Mouse (Mus musculus) gastrocnemius, postnatal 14 days (tissue): ENCODE data around the gene Elfn1. TPM values are rescaled to one million over a fixed set of nuclear protein-coding genes. Genes with fewer than 3 reads are reported as not detected.

ENCODE experiments used
- DNase-seq: peaks from one replicate; pipeline ENCODE4 v3.0.0; 2021; ENCODE audit warnings: mixed read lengths
- intact Hi-C: fragments of 180-260 bp; cut with DNase I; formaldehyde crosslinking; loops from one replicate; pipeline ENCODE4 v1.15.1; 2025; ENCODE audit warnings: low total_unique reads
- long read RNA-seq, 2 experiments: library from polyadenylated mRNA; stranded (forward); transcript quantifications; one replicate each; pipeline ENCODE4 v2.0.0; 2021
- total RNA-seq, 2 experiments: library from RNA; stranded (reverse); gene quantifications; 2 replicates each; pipeline ENCODE4 v1.2.3; 2021

Gene Elfn1
- total RNA-seq = under 1 TPM; 0.09 to 0.25 TPM
- long read RNA-seq, experiment 1 = 0 reads
- long read RNA-seq, experiment 2 = 0 reads

DNA sequence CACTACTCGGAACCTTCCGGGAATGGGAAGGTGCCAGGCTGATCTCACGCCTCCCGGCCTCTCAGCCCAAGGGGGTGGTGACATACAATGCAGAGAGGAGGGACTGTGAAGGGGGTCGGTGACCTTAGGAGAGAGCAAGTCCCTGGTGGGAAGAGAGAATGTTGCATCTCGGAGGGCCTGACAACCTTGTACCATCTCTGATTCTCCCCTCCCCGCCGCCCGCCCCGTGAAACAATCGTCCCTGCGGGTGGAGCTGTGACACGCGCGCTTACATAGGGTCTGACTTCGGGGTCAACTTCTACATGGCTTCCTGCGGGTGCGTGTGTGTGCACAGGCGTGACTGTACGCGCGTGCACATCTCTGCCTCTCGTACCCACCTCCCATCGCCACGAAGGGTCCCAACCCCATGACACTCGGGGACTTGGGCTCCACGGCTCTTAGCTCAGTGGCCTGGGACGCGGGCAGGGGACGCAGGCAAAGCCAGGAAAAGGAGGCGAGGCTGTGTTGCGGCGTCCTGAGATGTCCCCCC, at the start of gene Elfn1:
Gene Elfn1, plus strand, starts transcription at position 230 of the 529 bp plus-strand sequence.
- DNase-seq = no peak
- intact Hi-C loops = loop anchor here (5.0 kb wide), 1 partner anchor 235 kb away; no protein-coding TSS in a partner anchor

DNA sequence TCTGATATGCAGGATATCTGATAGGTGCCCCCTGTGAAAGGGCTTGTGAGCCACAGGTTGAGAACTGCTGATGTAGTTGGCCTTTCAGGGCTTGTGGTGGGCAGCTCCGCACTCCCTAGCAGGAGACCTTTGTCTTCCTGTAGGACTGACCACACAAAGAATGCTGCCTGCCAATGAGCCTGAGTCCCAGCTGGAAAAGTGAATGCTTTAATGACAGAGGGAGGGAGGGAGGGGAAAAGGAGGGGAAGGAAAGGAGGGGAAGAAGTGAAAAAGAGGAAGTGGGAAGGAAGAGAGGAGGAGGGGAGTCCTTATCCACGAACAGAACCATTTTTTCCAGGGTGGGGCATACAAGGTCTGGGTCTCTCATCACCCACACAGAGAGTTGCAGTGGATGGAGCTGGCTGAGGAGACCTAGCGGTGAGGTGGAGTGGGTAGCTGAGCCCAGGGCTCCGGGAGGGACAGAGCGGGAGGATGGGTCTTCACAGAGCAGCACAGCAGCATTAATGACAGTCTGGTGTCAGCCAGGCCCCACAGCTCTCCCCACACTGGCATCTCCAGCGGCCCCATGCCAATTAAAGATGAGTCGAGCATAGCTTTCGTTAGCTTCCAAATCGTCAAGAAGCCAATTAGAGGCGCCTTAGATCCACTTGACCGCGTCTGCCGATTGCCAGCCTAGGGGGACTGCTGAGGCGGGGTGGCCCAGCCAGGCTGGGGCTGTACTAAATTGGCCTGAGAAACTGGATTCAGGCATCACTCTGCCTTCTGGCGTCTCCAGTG, 47.2 kb upstream of the Elfn1 start:
- intact Hi-C loops = no loop called here
- DNase-seq = no peak

DNA sequence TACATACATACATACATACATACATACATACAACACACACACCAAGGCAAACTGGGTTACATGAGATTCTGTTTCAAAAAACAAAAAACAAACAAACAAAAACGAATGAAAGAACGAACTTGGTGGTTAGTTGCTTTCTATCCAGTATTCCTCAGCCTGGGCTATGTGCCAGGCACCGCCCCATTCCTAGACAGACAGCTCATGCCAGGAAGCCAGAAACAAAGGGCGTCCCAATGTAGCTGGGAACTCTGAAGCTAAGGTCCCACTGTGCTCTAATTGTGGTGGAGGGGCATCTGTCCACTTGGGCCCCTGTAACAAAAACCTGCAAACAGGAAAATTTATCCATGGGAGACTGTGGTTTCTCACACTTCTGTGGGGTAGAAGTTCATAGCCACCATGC, 45.0 kb upstream of the Elfn1 start:
- intact Hi-C loops = no loop called here
- peak; percentile 63 for DNase-seq

DNA sequence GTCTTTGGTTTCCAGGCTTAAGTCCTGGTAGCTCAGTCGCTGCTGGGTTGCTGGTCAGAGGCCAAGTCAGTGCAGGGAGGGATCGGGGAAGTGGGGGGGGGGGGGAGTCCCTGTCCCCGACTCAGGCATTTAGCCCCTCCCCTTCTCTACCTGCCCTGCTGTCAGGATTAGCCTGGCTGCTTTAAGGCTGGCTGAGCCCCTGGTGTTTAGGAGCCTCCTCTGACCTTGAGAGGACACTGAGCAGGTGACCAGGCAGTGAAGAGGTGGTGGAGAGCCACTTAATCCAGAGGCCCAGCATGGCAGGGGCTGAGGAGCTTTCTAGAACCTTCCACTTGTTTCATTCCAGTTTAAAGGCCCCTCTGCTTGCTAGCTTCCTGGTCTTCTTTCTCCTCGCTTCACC, 36.9 kb upstream of the Elfn1 start:
- DNase-seq = no peak
- intact Hi-C loops = no loop called here

DNA sequence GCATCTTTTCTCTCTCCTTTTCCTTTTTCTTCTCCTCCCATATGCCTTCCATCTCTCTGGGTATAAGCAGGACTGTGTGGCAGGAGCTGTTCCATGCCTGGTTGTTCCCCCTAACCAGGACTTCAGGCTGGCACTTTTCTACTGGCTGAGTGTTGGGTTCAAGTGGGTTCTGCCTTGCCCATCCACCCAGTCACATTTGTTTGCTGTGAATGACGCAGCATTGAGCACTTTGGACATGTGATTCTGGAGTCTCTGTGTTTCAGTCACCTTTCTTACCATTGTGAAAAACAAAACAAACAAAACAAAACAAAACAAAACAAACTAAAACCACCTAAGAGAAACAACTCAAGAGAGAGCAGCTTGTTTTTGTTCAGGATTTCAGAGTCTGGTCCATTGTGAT, 36.2 kb upstream of the Elfn1 start:
- intact Hi-C loops = no loop called here
- no peak for DNase-seq

DNA sequence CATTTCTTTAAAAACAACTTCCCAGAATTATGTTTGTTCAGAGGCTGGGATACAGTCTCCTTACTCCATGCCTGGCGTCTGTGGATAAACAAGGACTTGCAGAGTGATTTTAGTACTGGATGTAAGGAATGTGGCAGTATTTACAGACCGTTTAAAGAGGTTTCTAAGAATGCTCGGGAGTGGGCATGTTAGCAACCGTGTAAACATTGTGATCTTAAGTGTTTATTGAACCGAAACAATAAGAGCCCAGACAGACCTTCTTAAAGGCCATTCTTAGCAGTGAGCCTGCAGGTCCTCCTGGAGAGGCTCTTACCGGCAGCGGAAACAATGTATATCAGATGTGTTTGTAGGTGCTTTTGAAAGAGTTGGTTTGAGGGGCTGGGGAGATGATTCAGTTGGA, 30.2 kb upstream of the Elfn1 start:
- intact Hi-C loops = no loop called here
- DNase-seq = no peak

DNA sequence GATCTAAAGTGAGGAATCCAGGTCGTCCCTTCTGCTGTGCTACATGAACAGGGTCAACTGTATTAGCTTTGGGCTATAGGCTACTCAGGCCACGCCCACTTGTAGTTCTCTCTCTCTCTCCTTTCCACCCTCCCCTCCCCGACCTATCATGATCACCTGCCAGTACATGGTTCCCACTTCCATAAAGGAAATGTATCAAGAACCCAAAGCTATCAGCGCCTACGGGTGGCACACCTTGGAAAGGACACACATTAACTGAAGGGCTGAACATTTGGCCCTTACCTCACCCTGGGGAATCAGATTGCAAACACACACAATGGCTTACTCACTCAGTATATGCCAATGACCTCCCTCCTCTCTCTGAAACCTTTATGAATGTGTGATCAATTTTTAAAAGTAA, 28.0 kb upstream of the Elfn1 start:
- intact Hi-C loops = no loop called here
- DNase-seq = no peak

DNA sequence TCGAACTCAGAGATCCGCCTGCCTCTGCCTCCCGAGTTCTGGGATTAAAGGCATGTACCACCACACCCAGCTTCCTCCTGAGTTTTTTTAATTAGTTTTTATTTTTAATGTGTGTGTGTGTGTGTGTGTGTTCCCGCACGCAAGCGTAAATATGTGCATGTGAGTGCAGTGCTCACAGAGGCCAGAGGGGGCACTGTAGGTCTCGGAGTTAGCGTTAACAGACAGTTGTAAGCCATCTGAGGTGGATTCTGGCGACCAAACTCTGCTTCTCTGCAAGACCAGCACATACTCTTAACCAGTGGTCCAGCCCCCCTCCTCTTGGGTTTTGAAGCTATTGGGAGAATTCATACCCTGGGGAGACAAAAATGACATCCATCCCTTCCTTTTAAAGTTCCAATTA, 26.6 kb upstream of the Elfn1 start:
- DNase-seq = no peak
- intact Hi-C loops = no loop called here

DNA sequence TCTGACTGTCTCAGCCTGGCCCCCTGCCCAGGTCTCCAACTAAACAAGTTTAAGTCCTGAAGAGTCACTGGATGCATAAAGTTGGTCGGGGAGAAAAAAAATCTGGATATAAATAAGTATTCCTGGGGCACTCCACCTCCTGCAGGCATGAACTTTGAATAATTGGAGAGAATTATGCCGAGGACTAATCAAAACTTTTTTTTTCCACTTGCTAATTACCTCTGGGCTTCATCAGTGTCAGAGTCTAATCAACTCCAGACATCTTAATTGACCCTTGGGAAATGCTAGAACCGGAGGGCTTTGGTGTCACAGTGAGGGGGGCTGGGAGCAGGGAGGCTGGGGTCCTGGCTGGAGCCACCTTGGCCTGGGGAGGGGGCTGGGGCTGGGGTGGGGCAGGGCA, 19.1 kb upstream of the Elfn1 start:
- no peak for DNase-seq
- intact Hi-C loops = no loop called here

DNA sequence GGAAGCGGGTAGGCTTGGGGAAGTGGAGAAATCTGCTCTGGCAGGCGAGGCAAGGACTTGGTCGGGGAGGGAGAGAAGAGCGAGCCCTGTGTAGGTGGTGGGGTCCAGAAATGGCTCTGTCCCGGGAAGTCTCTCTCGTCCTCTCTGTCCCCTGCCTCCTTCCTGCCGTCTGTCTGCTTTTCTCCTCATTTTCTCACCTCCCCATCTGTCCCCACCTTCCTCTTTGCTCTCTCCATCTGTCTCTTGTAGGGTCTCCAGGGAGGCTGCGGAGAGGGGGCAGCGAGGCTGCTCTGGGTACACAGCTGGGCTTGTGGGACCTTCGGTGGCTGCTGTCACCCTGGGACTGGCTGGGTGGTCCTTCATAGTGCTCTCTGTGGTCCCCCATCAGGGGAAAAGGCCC, 18.4 kb upstream of the Elfn1 start:
- DNase-seq = no peak
- intact Hi-C loops = no loop called here

DNA sequence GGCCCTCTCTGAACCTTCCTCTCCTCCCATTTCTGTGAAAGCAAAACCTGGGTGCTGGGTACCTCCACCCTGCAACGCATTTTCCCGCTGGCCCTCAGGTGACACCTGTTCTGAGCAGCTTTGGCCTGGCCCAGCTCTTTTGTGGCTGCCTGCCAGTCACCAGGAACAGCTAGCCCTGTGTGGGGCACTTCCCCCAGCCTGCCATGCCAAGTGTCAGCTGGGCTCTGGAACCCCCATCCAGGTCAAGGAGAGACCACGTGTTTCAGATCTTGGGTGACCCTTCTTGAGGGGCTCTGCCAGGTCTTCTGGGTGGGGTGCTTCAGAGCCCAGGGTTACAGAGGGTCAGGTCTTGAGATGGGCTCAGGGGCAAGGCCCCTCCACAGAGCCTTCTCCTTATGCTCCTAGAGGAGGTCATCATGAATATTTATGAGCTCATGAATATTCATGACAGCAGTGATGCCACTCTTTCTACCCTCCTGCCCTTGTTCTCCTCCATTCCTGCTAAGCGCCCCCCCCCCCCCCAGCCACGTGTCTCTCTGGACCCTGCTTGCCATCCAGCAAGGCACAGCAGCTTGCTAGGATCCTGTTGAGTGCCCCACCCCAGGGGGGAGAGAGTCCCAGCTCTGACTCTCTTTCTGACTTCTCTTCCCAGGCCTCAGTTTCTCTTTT, 15.3 kb upstream of the Elfn1 start:
- no peak for DNase-seq
- intact Hi-C loops = no loop called here

DNA sequence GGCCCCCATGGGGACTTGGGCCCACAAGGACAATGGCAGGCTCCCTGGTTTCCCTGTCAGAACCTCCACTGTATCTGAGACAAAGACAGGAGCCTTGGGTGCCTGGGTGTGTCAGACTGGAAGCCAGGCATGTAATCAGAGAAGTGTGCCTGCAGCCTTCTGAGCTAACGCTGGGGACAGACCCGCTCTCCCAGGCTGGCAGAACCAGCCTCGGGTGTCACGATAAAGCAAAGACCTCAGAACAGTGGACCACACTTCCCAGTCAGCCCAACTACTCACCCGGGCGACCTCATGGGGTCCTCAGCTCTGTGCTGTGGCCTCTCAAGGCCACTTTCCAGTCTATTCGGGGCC, 14.8 kb upstream of the Elfn1 start:
- intact Hi-C loops = no loop called here
- no peak for DNase-seq

DNA sequence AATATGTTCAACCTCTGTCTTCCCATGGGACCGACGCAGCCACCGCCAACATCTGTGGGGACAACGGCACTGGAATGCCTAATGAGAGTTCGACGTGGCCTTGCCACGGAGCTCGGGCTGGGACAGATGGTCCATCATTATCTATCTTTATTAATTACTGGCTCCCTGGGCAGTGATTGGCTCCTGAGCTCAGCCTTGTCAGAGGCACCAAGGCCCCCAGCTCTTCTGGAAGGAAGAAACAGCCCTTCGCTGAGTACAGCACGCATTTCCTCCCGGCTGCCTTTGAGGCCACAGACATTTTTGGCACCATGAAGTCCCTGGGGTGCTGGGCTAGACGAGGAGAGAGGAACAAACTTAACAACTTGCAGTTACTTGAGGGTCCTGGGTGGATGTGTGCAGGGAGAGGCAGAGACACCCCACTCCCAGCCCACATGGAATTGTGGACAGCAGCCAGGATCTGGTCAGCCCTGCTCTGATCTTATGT, 13.7 kb upstream of the Elfn1 start:
- intact Hi-C loops = no loop called here
- peak; percentile 67 for DNase-seq

DNA sequence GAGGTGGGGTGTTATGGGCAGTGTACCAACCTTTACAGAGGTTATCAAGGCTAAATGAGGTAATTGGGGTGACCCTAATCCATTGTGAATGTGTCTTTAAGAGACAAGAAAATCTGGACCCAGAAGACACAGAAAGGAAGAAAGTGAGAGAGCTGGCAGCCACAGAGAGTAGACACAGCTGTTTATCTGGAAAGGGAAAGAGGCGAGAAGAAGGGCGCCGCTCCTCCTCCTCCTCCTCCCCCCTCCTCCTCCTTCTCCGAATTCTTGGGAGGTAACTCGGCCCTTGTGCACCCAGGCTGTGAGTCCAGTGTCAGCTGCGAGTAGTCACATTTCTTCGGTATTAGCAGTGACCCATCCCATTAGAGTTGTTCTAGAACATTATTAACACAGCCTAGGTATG, 8.7 kb upstream of the Elfn1 start:
- no peak for DNase-seq
- intact Hi-C loops = no loop called here

DNA sequence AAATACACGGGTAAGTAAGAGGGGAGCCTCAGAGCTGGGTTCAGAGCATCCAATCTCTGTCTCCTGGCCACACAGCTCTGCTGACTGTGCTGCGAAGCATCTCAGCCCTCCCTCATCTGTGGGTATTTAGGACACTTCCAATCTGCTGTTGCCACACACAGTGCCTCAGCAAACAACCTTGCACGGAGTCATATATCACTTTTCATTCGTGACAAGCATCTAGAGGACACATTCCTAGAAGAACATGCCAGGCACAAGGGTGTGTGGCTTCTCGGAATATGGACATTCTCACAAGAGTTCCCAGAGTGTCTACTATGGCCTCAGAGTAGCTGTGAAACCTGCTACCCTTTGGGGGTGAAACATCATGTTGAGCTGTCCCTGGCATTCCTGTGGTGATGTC, 2.6 kb upstream of the Elfn1 start:
- intact Hi-C loops = loop anchor here (5.0 kb wide), 1 partner anchor 237 kb away; no protein-coding TSS in a partner anchor
- no peak for DNase-seq

DNA sequence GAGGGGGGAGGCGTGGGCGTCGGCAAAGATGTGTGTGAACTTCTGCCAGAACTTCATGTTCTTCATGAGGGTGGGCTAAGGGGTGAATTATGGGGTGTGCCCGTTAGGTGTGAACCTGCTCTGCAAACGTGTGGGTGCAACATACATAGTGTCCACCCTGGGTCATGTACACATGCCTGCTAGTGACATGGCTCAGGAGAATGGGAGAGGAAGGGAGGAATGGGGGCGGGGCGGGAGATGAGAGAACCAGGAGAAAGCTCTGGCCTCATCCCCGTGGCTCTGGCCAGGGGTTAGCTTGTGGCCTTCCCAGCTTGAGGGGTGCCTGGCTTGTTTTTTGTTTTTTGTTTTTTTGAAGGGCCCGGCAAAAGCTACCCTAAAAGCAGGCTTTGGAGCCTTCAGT, 1.2 kb upstream of the Elfn1 start:
- no peak for DNase-seq
- intact Hi-C loops = loop anchor here (5.0 kb wide), 1 partner anchor 236 kb away; no protein-coding TSS in a partner anchor

DNA sequence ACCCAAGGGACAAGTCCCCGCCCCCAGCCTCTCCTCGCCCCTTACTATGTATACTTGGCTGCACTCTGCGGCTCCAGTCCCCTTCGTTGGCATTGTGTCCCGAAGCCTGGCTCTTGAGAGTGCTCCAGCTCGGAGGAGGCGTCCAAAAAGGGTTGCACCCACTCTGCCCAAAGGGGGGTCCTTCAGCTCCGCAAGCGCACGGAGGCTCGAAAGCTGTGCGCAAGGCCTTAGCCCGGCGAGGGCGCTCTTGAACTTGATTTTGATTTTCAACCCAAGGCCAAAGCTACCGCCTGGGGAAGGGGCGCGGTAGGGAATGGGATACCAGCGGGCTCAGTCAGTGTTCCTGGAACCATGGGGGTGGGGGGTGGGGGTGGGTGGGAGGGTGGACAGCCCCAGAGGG, 502 bp upstream of the Elfn1 start:
- DNase-seq = peak; percentile 38
- intact Hi-C loops = loop anchor here (5.0 kb wide), 1 partner anchor 235 kb away; no protein-coding TSS in a partner anchor

DNA sequence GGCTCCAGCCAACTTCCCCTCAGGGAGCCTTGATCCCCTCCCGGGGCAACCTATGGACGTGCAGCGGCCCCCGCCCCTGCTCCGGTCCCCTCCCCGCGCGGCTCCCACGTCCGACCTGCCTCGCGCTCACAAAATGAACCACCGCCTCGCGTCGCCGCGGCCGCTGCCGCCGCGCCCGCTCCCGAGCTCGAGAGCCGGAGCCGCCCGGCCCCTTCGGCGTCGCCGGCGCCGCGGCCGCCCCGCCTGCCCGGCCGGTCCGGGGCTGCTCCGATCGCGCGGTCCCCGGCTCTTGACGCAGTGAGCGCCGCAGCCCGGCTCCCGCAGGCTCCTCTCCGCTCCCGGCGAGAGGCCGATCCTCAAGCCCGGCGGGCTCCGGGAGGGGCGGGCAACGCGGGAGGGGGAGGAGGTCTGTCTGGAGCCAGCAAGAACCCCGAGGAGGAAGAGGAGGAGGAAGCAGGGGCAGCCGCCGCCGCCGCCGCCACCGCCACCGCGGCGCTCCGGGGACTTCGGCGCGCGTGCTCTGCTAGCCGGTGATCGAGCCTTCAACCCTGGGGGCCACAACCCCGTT, 584 bp downstream of the Elfn1 start:
- DNase-seq = peak; percentile 26
- intact Hi-C loops = loop anchor here (5.0 kb wide), 1 partner anchor 234 kb away; no protein-coding TSS in a partner anchor

DNA sequence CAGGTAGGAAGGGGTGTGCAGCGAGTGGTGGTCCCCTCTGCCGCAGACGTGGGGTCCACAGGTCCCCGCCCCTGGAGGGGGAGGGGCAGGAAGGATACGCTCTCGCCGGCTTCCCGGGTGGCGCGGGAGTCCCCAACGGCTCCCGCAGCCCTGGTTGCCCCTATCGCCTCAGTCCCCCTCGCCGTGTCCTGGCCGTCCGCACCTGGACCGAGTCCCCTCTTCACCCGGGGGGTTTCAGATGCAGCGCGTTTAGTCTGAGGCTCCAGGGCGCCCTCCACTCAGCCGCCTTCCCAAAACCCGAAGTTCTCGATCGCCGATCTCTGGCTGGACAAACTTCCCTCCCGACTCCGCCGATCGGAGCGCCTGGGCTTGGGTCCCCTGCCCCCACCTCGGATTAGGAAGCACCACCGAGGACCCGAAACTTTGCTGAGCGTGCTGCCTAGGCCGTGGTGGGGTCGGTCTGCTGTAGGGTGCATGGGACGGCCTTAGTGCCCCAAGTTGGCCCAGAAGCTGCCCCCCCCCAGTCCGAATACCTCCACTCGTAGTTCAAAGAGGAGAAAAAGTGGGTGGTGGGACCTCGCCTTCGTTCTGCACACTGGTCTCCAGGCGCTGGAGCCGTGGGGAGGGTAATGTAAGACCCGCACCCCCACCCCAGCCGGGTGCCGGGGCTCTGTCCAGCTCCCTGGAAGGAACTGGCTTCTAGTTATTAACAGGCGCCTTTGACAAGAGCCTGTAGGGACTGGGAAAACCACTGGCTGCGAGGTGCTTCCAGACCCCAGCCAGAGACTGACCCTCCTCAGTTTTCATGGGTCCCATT, 1.3 kb downstream of the Elfn1 start:
- intact Hi-C loops = loop anchor here (5.0 kb wide), 1 partner anchor 233 kb away; no protein-coding TSS in a partner anchor
- DNase-seq = no peak
